Mouse (Mus musculus): ENCODE measurements around the gene B4galt3. TPM values are rescaled to one million over a fixed set of nuclear protein-coding genes. Genes with fewer than 3 reads are reported as not detected.

The B4galt3 gene
- total and polyA plus RNA-seq, 3 experiments = 21.5 to 44.8 (median 30.8) TPM

DNA sequence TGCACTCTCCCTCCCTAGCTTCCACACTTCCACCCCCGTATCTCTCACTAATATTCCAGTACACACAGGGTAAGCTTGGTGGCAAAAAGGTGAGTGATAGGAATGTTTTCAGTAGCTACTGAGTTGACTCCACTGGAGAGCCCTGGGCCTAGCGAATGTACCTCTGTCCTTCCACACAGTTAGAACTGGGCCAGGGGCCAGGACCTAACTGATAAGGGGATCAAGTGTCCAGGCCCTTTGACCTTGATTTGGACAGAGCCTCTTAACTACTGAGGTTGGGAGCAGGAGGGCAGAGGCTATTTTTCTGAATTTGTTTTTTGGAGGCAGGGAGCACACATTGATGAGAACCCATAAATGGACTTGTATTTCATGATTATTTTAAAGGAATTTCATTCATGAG lies 46.3 kb upstream of the B4galt3 start:
- DNase-seq (ENCODE audit: low spot score) = no peak
- TF ChIP-seq TAL1 (conservative IDR thresholded peaks at IDR 0.05; ENCODE audit: low read depth, low read length) = no peak
- no peak for TF ChIP-seq CTCF (IDR thresholded peaks at IDR 0.05; ENCODE audit: low read depth, low read length)
- no peak for TF ChIP-seq GATA1 (IDR thresholded peaks at IDR 0.05; ENCODE audit: borderline replicate concordance, low read length)
- no peak for TF ChIP-seq POLR2AphosphoS5 (IDR thresholded peaks at IDR 0.05; ENCODE audit: insufficient replicate concordance, low read depth, low read length)
- TF ChIP-seq GATA2 (IDR thresholded peaks at IDR 0.05; ENCODE audit: borderline replicate concordance, low read depth, low read length) = no peak
- H3K27me3 ChIP-seq (ENCODE audit: insufficient read depth, low read length) = peaks cover 3% of the 10 kb centered on the region; the same call in 1 of the 2 replicates
- H3K9me3 ChIP-seq (replicated peaks) = no peaks in the 10 kb centered on the region
- peaks cover 18% of the 10 kb centered on the region for H3K4me1 ChIP-seq (ENCODE audit: insufficient read depth, low read depth, low read length)
- no peak overlapping the region for H3K4me3 ChIP-seq (ENCODE audit: low read depth, low read length)
- H3K36me3 ChIP-seq (replicated peaks) = peaks cover 22% of the 10 kb centered on the region
- no peak for ATAC-seq (ENCODE audit: extremely low read depth, insufficient number of reproducible peaks, low FRiP score, poor library complexity, severe bottlenecking)

DNA sequence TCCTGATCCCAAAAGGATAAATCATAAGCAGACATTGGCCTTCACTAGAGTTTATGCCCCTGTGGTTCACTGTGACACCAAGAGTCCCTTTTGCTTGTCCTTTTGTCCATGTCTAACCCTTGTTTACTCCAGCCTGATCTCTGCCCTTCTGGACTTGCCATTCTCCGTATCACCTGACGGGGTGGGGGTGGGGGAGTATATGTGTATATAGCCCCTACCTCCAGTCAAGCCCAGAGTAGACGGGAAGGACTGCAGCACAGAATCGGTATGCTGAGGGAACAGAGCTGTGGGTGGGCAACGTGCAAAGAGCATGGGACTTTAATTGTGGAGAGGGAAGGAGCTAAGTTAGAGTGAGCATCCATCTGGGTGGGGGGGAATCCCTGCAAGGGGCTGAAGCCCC lies 45.3 kb upstream of the B4galt3 start, which contains the start of gene Apoa2:
TSS of gene Apoa2 (plus strand) at position 198 of the 400 bp plus-strand sequence.
- no peak for ATAC-seq (ENCODE audit: extremely low read depth, insufficient number of reproducible peaks, low FRiP score, poor library complexity, severe bottlenecking)
- no peak for DNase-seq (ENCODE audit: low spot score)
- Histone ChIP-seq H3K9me3 (replicated peaks) (no peaks in the 10 kb centered on the region), H3K4me3 (ENCODE audit: low read depth, low read length) (no peak within 1 kb of the TSS), H3K36me3 (replicated peaks) (peaks cover 12% of the 10 kb centered on the region), H3K27me3 (ENCODE audit: insufficient read depth, low read length) (peaks cover 6% of the 10 kb centered on the region), H3K4me1 (ENCODE audit: insufficient read depth, low read depth, low read length) (peaks cover 18% of the 10 kb centered on the region)
- TF ChIP-seq CTCF (IDR thresholded peaks at IDR 0.05; ENCODE audit: low read depth, low read length) = no peak
- TF ChIP-seq GATA2 (IDR thresholded peaks at IDR 0.05; ENCODE audit: borderline replicate concordance, low read depth, low read length) = no peak
- TF ChIP-seq TAL1 (conservative IDR thresholded peaks at IDR 0.05; ENCODE audit: low read depth, low read length) = no peak

DNA sequence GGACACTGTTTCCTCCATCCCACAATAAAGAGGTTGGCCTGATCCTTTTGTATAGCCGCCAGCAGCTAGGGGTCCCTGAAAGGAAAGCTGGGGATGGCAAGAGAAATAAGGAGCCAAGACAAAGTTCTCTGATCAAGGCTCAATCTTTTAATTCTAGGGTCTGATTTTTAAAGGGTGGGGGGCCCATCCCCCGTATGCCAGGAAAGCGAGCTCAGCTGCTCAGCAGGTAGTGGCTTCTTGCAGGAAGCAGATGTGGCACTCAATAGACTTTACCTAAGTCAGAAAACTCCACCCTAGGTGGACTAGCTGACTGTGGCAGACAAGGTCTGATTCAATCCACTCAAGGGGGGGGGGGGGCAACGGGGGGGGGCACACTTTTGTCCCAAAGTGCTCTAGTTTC lies 43.3 kb upstream of the B4galt3 start:
- H3K4me1 ChIP-seq (ENCODE audit: insufficient read depth, low read depth, low read length) = peaks cover 11% of the 10 kb centered on the region
- no peak for DNase-seq (ENCODE audit: low spot score)
- H3K36me3 ChIP-seq (replicated peaks) = no peaks in the 10 kb centered on the region
- TF ChIP-seq GATA2 (IDR thresholded peaks at IDR 0.05; ENCODE audit: borderline replicate concordance, low read depth, low read length) (no peak), POLR2AphosphoS5 (IDR thresholded peaks at IDR 0.05; ENCODE audit: insufficient replicate concordance, low read depth, low read length) (no peak), TAL1 (conservative IDR thresholded peaks at IDR 0.05; ENCODE audit: low read depth, low read length) (no peak), CTCF (IDR thresholded peaks at IDR 0.05; ENCODE audit: low read depth, low read length) (no peak), GATA1 (IDR thresholded peaks at IDR 0.05; ENCODE audit: borderline replicate concordance, low read length) (no peak)
- no peaks in the 10 kb centered on the region for H3K9me3 ChIP-seq (replicated peaks)
- no peak overlapping the region for H3K4me3 ChIP-seq (ENCODE audit: low read depth, low read length)
- no peak for ATAC-seq (ENCODE audit: extremely low read depth, insufficient number of reproducible peaks, low FRiP score, poor library complexity, severe bottlenecking)
- H3K27me3 ChIP-seq (ENCODE audit: insufficient read depth, low read length) = peaks cover 6% of the 10 kb centered on the region

DNA sequence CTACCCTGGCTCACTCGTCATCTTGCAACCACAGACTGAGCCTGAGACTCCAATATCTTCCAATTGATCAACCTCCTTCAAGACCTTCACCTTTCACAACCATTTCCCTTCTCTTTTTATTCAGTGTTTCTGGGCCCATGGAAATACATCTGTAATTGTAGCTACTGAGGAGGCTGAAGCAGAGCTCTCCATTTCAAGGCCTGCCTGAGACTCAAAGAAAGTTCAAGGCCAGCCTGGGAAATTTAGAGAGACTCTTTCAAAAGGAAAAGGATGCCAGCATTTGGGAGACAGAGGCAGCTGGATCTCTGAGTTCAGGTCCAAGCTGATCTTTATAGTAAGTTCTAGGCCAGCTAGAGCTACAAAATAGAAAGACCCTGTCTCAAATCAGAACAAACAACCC lies 42.2 kb upstream of the B4galt3 start:
- DNase-seq (ENCODE audit: low spot score) (no peak), ATAC-seq (ENCODE audit: extremely low read depth, insufficient number of reproducible peaks, low FRiP score, poor library complexity, severe bottlenecking) (no peak)
- Histone ChIP-seq H3K9me3 (replicated peaks) (no peaks in the 10 kb centered on the region), H3K36me3 (replicated peaks) (peaks cover 3% of the 10 kb centered on the region), H3K27me3 (ENCODE audit: insufficient read depth, low read length) (peaks cover 6% of the 10 kb centered on the region), H3K4me3 (ENCODE audit: low read depth, low read length) (no peak overlapping the region), H3K4me1 (ENCODE audit: insufficient read depth, low read depth, low read length) (peaks cover 13% of the 10 kb centered on the region)
- TF ChIP-seq GATA2 (IDR thresholded peaks at IDR 0.05; ENCODE audit: borderline replicate concordance, low read depth, low read length) (no peak), POLR2AphosphoS5 (IDR thresholded peaks at IDR 0.05; ENCODE audit: insufficient replicate concordance, low read depth, low read length) (no peak), CTCF (IDR thresholded peaks at IDR 0.05; ENCODE audit: low read depth, low read length) (no peak), GATA1 (IDR thresholded peaks at IDR 0.05; ENCODE audit: borderline replicate concordance, low read length) (no peak), TAL1 (conservative IDR thresholded peaks at IDR 0.05; ENCODE audit: low read depth, low read length) (no peak)

DNA sequence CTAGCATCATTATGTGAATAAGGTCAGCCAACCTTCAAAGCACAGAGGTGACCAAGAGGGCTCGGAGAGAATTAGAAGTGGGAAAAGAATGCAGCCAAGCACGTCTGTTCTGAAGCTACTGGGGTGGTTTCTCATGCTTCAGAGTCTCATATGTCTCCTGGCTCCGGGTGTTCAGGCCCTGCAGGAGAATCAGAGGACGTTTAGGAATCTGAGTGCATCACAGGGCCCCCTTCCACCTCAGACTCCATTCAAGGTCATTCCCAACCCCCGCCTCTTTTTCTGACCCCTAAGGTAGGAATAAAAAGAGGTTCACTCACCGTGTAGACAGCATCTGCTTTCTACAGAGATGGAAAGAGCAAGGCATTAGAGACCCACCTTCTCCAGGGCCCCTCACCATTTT lies 40.4 kb upstream of the B4galt3 start:
- Histone ChIP-seq H3K9me3 (replicated peaks) (no peaks in the 10 kb centered on the region), H3K27me3 (ENCODE audit: insufficient read depth, low read length) (peaks cover 6% of the 10 kb centered on the region), H3K4me1 (ENCODE audit: insufficient read depth, low read depth, low read length) (peaks cover 19% of the 10 kb centered on the region), H3K4me3 (ENCODE audit: low read depth, low read length) (no peak overlapping the region), H3K36me3 (replicated peaks) (peaks cover 20% of the 10 kb centered on the region)
- ATAC-seq (ENCODE audit: extremely low read depth, insufficient number of reproducible peaks, low FRiP score, poor library complexity, severe bottlenecking) (no peak), DNase-seq (ENCODE audit: low spot score) (no peak)
- TF ChIP-seq GATA2 (IDR thresholded peaks at IDR 0.05; ENCODE audit: borderline replicate concordance, low read depth, low read length) (no peak), TAL1 (conservative IDR thresholded peaks at IDR 0.05; ENCODE audit: low read depth, low read length) (no peak), GATA1 (IDR thresholded peaks at IDR 0.05; ENCODE audit: borderline replicate concordance, low read length) (no peak), POLR2AphosphoS5 (IDR thresholded peaks at IDR 0.05; ENCODE audit: insufficient replicate concordance, low read depth, low read length) (no peak), CTCF (IDR thresholded peaks at IDR 0.05; ENCODE audit: low read depth, low read length) (no peak)

DNA sequence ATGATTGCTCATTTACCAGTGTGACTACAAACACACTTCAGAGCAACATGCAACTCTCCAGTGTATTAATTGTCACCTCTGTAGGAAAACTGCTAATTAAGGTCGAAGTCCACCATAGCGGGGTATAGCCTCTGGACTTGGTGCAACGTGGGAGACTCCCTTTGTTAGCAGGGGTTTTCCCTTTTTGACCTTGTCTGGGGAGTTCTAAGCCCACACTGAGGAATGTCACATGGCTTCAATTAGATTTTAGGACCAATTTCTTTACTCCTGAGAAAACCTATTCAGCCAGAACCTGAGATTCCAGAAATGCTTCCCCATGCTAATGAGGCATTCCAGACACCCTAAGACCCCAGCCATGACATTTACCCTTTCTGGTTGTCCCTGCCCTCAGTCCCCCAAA lies 39.9 kb upstream of the B4galt3 start:
- ATAC-seq (ENCODE audit: extremely low read depth, insufficient number of reproducible peaks, low FRiP score, poor library complexity, severe bottlenecking) = no peak
- Histone ChIP-seq H3K36me3 (replicated peaks) (peaks cover 24% of the 10 kb centered on the region), H3K9me3 (replicated peaks) (no peaks in the 10 kb centered on the region)

More for the DNA sequence above, 39.9 kb upstream of the B4galt3 start:
- TF ChIP-seq GATA1 (IDR thresholded peaks at IDR 0.05; ENCODE audit: borderline replicate concordance, low read length) (no peak), TAL1 (conservative IDR thresholded peaks at IDR 0.05; ENCODE audit: low read depth, low read length) (no peak), POLR2AphosphoS5 (IDR thresholded peaks at IDR 0.05; ENCODE audit: insufficient replicate concordance, low read depth, low read length) (no peak), GATA2 (IDR thresholded peaks at IDR 0.05; ENCODE audit: borderline replicate concordance, low read depth, low read length) (no peak)
- DNase-seq (ENCODE audit: low spot score) = no peak
- no peak overlapping the region for H3K4me3 ChIP-seq (ENCODE audit: low read depth, low read length)
- H3K27me3 ChIP-seq (ENCODE audit: insufficient read depth, low read length) = peaks cover 6% of the 10 kb centered on the region
- peaks cover 20% of the 10 kb centered on the region for H3K4me1 ChIP-seq (ENCODE audit: insufficient read depth, low read depth, low read length)

All from G1E (cell line).